Mouse (Mus musculus) kidney, adult 2 months (tissue): ENCODE results near the gene Kansl1.

Experiments
- CTCF ChIP-seq: fragments of 200-500 bp; conservative IDR thresholded peaks from 2 replicates; pipeline ENCODE4 v1.5.1; 2011; ENCODE audit warnings: low read depth, mild to moderate bottlenecking, control low read depth, low read length, moderate library complexity, mixed read lengths; ENCODE audit not compliant: insufficient read depth, insufficient read length
- POLR2A ChIP-seq: fragments of 200-500 bp; IDR thresholded peaks from one replicate; pipeline ENCODE4 v1.6.1; 2011; ENCODE audit warnings: low read depth, low read length, control low read depth

DNA sequence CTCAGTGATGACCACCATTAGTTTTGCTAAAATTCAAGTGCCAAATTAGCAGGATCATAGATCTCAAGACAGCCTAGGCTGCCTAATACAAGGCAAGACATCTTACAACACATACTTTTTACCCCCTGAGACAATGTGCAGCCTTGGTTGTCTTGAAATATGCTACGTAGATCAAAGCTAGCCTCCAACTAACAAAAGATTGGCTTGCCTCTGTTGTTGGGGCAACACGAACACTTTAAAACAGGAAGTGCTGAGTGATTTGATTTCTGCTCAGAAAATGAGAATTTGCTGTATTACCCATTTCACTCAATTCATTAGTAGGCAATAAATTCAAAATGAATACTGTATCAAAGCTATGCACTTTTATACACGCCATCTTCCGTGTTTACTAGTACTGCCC lies 86.8 kb downstream of the Kansl1 start:
- TF ChIP-seq CTCF (no peak), POLR2A (no peak)
